Mouse (Mus musculus) left cerebral cortex, adult 11 months (tissue): Measurements from ENCODE around the gene ccdc198.

Experiments used
- DNase-seq: peaks from one replicate; pipeline ENCODE4 v3.0.0; 2022; ENCODE audit warnings: low spot score

Gene ccdc198

DNA sequence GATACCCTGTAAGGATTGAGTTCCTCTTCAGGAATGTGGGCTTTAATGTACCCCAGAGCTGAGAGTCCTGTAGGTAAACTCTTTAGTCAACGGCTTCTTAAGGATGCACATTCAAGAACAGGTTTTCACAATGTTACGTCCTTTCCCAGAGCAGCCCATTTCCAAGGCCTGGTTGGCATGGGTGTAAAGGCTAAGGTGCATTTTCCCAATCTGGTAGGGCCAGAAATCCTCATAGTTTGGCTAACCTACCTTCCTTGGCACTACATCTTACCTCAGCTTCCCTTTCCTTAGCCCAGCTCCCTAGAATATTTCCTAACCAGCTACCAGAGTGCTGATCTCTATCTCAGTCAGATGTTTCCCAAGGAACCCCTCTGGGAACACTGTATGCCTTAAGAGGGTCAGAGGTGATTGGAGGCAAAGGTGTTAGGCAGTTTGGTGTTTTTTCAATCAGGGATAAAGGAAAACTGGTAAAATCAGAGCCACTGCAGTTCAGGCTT lies 48.2 kb downstream of the ccdc198 start:
- DNase-seq: no peak

GRCm38 (mm10) chr14:49186270-49186669 lies 59.0 kb downstream of the ccdc198 start:
- DNase-seq: no peak

DNA sequence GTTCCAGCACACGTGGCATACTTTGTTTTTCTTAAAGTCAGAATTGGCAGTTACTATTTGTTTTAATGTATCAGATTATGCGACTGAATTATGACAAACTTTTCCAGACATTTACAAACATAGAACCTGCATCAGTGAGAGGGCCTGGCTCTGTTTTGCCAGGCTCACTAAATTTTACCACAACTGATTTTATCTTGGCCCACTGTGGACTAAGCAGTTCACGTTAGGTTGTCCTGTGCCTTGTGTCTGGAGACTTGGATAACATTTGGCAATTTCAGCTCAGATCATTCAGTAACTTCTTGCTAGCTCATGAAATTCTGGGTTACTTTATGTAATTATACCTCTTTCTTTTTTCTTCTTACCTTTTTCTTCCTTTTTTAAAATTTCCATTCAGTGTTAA lies 65.5 kb downstream of the ccdc198 start:
- DNase-seq: no peak

DNA sequence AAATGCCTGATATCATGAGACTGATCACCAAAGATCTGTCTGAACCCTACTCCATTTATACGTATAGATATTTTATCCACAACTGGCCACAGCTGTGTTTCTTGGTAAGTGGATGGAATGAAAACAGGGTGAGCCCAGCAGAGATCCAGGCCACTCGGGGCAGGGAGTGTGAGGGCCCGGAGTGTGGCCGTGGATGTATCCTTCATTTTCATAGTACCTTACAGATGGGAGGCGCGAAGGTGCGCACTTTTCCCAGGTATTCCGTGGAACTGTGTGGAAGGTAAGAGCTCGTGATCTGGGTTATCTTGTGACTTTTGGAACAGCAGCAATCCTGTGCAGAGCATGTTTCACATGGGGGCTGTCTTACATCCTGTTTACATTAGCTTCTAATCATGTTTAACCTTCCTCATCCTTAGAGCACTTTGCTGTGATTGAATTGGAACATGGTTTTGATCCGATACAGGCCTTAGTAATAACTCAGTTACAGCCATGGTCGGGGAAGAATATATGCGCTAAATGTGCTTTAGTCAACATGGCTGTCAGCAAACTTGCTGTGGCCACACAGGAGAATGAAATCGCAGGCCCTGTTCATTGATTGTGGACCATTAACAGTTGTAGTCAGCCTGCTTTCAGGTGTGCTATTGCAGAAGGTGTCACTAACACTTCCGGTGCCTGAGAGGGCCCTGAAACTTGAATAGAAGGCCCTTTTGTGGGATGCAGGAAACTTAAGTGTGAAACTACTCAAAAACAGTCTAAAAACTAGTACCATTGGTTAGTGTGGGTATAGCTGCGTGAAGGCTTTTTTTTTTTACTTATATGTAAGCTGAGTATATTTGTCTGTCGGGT lies 71.8 kb downstream of the ccdc198 start:
- DNase-seq: no peak

DNA sequence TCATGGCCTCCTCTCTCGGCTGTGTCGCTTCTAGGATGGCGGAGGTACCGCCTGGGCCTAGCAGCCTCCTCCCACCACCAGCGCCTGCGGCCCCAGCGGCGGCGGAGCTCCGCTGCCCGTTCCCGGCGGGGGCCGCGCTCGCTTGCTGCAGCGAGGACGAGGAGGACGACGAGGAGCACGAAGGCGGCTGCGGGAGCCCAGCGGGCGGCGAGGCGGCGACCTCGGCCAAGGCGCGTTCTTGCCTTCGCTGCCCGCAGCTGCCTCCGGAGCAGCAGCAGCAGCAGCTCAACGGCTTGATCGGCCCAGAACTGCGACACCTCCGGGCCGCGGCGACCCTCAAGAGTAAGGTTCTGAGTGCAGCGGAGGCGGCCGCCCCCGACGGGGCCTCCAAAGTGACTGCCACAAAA lies 72.7 kb downstream of the ccdc198 start:
- DNase-seq: peak; percentile 29

DNA sequence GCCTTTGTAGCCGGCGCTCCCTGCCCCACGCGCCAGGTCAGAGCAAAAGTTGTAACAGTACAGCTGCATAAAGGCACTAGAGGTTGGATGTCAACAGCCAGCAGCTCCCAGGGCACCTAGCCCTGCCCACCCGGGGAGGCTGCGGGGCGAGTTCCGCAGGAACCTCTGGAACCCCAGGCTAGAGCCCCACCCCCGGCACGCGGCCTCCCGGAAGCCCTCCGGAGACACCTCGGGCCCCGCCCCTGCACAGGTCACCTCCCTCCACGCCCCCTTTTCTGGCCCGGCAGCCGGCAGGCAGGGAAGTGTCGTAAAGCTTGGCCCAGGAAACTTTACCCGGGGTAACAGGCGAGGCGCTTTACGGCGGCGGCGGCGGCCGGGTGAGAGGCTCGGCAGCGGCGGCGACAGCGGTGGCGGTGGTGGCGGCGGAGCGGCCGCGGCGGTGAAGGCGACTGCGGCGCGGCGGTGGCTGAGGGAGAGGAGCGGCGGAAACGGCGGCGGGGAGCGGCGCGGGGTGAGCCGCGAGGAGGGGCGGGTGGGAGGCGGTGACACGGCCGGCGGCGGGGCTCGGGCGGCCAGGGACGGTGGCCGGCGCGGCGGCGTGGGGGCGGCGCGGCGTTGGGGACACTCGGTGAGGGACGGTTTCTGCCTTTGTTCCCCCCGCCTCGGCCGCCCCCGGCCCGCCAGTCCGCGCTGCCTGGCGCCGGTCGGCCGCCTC lies 73.2 kb downstream of the ccdc198 start, which contains the start of gene Naa30:
Gene Naa30, plus strand, starts transcription at position 360 of the 715 bp plus-strand sequence.
- peak; percentile 93 for DNase-seq

DNA sequence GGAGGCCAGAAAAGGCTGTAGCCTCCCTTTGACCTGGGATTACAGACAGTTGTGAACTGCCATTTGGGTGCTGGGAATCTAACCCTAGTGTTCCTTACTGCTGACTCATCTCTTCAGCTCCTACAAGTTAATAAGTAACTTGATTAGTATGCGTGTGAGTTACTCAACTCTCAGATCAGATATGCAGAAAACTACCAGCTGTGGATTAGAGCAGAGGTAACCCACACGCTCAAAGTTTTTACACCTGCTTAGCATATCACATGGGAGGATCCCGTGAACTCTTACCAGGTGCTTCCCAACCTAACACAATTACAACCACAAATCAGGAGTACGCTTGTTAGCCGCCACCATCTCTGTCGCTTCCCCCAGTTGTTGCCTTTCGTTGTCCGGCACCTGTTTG lies 74.0 kb downstream of the ccdc198 start:
- DNase-seq: no peak
